Mouse (Mus musculus) ES-Bruce4 (cell line): ENCODE measurements around the gene Gm5129. TPM values are rescaled to one million over a fixed set of nuclear protein-coding genes. Genes with fewer than 3 reads are reported as not detected.
"Not testable (repeated sequence)": the region's sequence is repeated elsewhere in the genome, so short reads cannot be mapped to it uniquely, and the experiment has no call there.

Experiments
- H3K27ac ChIP-seq: 2 replicates; pipeline ENCODE4 v1.5.1; 2012; ENCODE audit warnings: low read length, inconsistent platforms; ENCODE audit not compliant: insufficient read depth
- H3K27me3 ChIP-seq: 2 replicates; pipeline ENCODE4 v1.6.1; 2012; ENCODE audit warnings: mild to moderate bottlenecking, low read length, inconsistent platforms; ENCODE audit not compliant: control insufficient read depth, poor library complexity, insufficient read depth, severe bottlenecking
- H3K36me3 ChIP-seq: 2 replicates; pipeline ENCODE4 v1.6.1; 2012; ENCODE audit warnings: inconsistent platforms, mild to moderate bottlenecking, low read length, moderate library complexity; ENCODE audit not compliant: control insufficient read depth, poor library complexity, insufficient read depth, severe bottlenecking
- H3K4me1 ChIP-seq: one replicate; pipeline ENCODE4 v1.8.1; 2011; ENCODE audit warnings: low read length; ENCODE audit not compliant: control insufficient read depth, insufficient read depth
- H3K4me3 ChIP-seq: 2 replicates; pipeline ENCODE4 v1.5.1; 2011; ENCODE audit warnings: low read depth, mild to moderate bottlenecking, low read length
- H3K9ac ChIP-seq: 2 replicates; pipeline ENCODE4 v1.6.1; 2012; ENCODE audit warnings: low read depth, mild to moderate bottlenecking, inconsistent platforms; ENCODE audit not compliant: poor library complexity, severe bottlenecking
- H3K9me3 ChIP-seq: replicated peaks from 2 replicates; pipeline ENCODE4 v1.6.1; 2012; ENCODE audit warnings: mild to moderate bottlenecking, low read length, inconsistent platforms; ENCODE audit not compliant: control insufficient read depth, poor library complexity, insufficient read depth, severe bottlenecking
- CTCF ChIP-seq: IDR thresholded peaks from one replicate; pipeline ENCODE4 v1.8.1; 2011; ENCODE audit warnings: low read depth, low read length
- EP300 ChIP-seq: IDR thresholded peaks from 2 replicates; pipeline ENCODE4 v1.6.1; 2011; ENCODE audit warnings: low read depth, low read length; ENCODE audit not compliant: insufficient read depth
- POLR2A ChIP-seq: IDR thresholded peaks from one replicate; pipeline ENCODE4 v1.8.1; 2011; ENCODE audit warnings: low read length; ENCODE audit not compliant: insufficient read depth
- polyA plus RNA-seq: library from polyadenylated mRNA; stranded (reverse); fragments of >200 nt; gene quantifications from 2 replicates; pipeline ENCODE4 v1.2.4, GENCODE M21; 2011; ENCODE audit warnings: low read depth; ENCODE audit not compliant: missing spikeins, insufficient read depth, insufficient read length

The Gm5129 gene
- not detected in 2 replicates for polyA plus RNA-seq

DNA sequence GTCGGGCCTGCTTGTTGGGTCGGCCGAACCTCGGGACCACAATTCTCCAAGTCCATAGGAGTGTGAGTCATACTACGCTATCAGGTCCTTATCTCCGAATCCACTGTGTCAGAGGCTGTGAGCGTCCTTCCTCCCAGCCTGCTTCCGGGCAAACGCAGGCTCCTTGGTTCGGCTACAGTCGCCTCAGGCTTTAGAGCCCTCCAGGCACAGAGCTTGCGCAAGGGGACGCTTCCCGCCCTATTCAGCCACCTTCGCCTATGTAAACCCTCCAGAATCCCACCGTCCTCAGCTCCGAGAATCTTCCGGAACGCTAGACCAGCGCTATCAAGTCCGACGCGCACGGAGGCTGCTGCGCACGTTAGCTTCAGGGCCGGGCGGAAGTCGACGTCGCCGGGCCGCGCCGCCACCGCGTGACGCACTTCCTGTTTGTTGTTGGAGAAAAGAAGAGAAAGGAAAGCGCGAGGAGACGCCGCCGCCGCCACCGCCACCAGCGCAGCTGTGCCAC lies at the start of gene Gm5129, which contains the start of gene Dnajb6:
Gene Gm5129, minus strand, starts transcription at position 380 of the 505 bp plus-strand sequence.
Gene Dnajb6, plus strand, starts transcription at position 132 of the 505 bp plus-strand sequence.
- TF ChIP-seq POLR2A (no peak), CTCF (no peak), EP300 (peak; percentile 14; the same call in 1 of the 2 replicates)
- H3K27me3 ChIP-seq = no peaks in the 10 kb centered on the region
- H3K4me1 ChIP-seq = peaks cover 2% of the 10 kb centered on the region
- peak within 1 kb of the TSS; percentile 96 for H3K4me3 ChIP-seq
- H3K9ac ChIP-seq = peak within 1 kb of the TSS; percentile 83
- peak within 1 kb of the TSS; percentile 89 for H3K27ac ChIP-seq
- H3K9me3 ChIP-seq = no peaks in the 10 kb centered on the region
- no peaks in the 10 kb centered on the region for H3K36me3 ChIP-seq

DNA sequence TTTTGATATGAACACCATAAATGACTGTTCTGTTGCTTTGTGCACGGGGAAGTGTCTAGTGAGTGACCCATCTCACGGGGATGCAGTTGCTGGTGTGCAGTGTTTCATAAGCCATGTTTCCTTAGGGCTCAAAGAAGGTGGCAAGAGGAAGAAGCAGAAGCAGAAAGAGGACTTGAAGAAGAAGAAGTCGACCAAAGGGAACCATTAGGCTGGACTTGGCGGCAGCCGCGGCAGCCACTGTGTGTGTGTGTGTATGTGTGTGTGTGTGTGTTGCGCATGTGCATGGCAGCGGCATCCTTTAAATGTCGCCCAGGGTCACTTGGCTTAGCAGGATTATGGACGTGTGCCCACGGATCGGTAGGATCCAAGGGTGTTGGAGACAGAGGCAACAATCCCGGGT lies 49.2 kb upstream of the Gm5129 start:
- H3K27me3 ChIP-seq, H3K36me3 ChIP-seq, H3K4me1 ChIP-seq, H3K4me3 ChIP-seq, H3K27ac ChIP-seq, H3K9me3 ChIP-seq, H3K9ac ChIP-seq: not testable (repeated sequence)

DNA sequence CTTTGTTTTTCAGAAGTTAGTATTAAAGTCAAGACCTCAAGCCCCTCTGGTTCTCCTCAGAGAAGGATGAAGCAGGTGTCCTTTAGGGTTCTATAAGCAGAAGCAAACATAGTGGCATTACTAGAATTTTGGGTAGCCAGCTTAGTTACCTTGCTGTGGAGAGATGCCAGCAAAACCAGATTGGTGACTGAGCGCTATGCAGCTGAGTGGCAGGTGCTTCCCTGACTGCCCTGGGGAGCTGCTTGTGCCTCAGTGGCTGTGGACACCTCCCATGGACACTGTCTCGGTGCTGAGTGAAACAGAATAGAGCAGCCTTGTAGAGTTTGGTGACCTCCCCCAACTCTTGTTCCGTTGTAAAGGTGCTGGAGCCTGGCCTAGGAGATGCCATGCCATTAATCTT lies 46.5 kb upstream of the Gm5129 start:
- Histone ChIP-seq H3K27me3 (no peaks in the 10 kb centered on the region), H3K36me3 (peaks cover 15% of the 10 kb centered on the region), H3K4me1 (no peaks in the 10 kb centered on the region), H3K9ac (no peak overlapping the region), H3K27ac (no peak overlapping the region), H3K9me3 (no peaks in the 10 kb centered on the region), H3K4me3 (no peak overlapping the region)
- TF ChIP-seq POLR2A (no peak), CTCF (no peak), EP300 (no peak)

DNA sequence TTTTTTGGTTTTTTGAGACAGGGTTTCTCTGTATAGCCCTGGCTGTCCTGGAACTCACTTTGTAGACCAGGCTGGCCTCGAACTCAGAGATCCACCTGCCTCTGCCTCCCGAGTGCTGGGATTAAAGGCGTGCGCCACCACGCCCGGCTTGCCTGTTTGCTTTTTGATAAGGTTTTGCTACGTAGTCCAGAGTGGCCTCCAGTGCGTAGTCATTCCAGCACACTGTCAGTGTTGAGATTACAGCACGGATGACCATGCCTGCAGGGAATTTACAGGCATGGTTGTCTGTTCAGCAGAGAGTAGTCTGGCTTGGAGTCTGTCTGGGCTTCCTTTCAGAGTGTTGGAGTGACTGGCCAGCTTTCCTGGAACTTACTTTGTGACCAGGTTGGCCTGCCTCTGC lies 44.0 kb upstream of the Gm5129 start:
- not testable (repeated sequence) for H3K27me3 ChIP-seq, H3K4me1 ChIP-seq, H3K9me3 ChIP-seq, H3K9ac ChIP-seq, H3K27ac ChIP-seq, H3K4me3 ChIP-seq
- peaks cover 26% of the 10 kb centered on the region for H3K36me3 ChIP-seq

DNA sequence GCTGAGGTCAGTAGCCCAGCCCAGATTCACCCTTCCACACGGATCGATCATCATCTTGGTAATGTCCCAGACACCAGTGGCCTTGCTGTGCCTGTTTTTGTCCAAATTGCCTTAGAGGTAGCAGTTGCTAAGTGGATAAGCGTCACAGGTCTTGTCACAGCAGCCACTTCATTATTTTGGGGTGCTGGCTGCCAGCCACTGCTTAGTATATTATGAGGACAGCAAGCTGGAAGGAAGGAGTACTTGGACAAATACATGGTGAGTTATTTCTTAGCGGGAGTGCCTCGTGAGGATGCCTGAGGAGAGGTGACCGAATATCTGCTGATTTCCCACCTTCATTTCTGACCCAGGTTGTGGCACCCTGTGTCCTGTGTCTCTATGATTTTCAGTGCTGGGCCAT lies 42.3 kb upstream of the Gm5129 start:
- Histone ChIP-seq H3K4me1 (no peaks in the 10 kb centered on the region), H3K36me3 (peaks cover 38% of the 10 kb centered on the region), H3K27ac (no peak overlapping the region), H3K4me3 (no peak overlapping the region), H3K9me3 (no peaks in the 10 kb centered on the region), H3K9ac (no peak overlapping the region), H3K27me3 (no peaks in the 10 kb centered on the region)
- no peak for TF ChIP-seq POLR2A
- no peak for TF ChIP-seq CTCF
- TF ChIP-seq EP300 = no peak

DNA sequence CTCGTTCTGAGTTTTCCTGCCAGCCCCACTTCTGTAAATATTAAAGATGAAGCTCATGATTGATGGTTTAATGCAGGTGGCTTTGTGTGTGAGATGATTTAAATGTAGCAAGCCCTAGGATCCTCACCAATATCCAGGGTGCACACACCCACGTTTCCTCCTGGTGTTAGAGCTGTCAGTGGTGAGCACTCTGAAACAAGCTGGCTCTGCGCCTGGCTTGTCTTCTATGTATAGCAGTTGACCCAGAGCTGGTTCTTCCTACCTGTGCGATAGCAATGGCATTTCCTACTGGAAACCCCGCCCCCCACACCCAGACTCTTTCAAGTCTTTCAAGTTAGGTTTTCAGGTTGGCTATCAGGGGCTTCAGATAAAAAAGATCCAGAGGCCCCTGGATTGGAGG lies 39.7 kb upstream of the Gm5129 start:
- Histone ChIP-seq H3K27me3 (no peaks in the 10 kb centered on the region), H3K4me3 (no peak overlapping the region), H3K27ac (no peak overlapping the region), H3K36me3 (peaks cover 52% of the 10 kb centered on the region), H3K9ac (no peak overlapping the region), H3K4me1 (no peaks in the 10 kb centered on the region), H3K9me3 (no peaks in the 10 kb centered on the region)
- TF ChIP-seq POLR2A = no peak
- no peak for TF ChIP-seq EP300
- no peak for TF ChIP-seq CTCF
